Mouse (Mus musculus) embryonic fibroblast, embryonic 13.5 days (primary cell): Measurements from ENCODE around the gene Alpl. TPM values are rescaled to one million over a fixed set of nuclear protein-coding genes. Genes with fewer than 3 reads are reported as not detected.

Experiments used
- H3K27ac ChIP-seq: 2 replicates; pipeline ENCODE4 v1.5.1; 2012; ENCODE audit warnings: low read length, control low read depth, inconsistent platforms; ENCODE audit not compliant: insufficient read depth
- H3K4me1 ChIP-seq: 2 replicates; pipeline ENCODE4 v1.6.1; 2011; ENCODE audit warnings: low read length; ENCODE audit not compliant: control insufficient read depth, insufficient read depth
- H3K4me3 ChIP-seq: 2 replicates; pipeline ENCODE4 v1.5.1; 2011; ENCODE audit warnings: mild to moderate bottlenecking, control low read depth, low read length; ENCODE audit not compliant: insufficient read depth
- CTCF ChIP-seq: IDR thresholded peaks from 2 replicates; pipeline ENCODE4 v1.5.1; 2011; ENCODE audit warnings: mild to moderate bottlenecking, control low read depth, low read length, moderate library complexity, borderline replicate concordance; ENCODE audit not compliant: insufficient read depth
- POLR2A ChIP-seq: IDR thresholded peaks from 2 replicates; pipeline ENCODE4 v1.6.1; 2011; ENCODE audit warnings: low read depth, mild to moderate bottlenecking, control low read depth, low read length, moderate library complexity
- polyA plus RNA-seq: library from polyadenylated mRNA; stranded (reverse); fragments of >200 nt; gene quantifications from 2 replicates; pipeline ENCODE4 v1.2.4, GENCODE M21; 2011; ENCODE audit warnings: low read depth; ENCODE audit not compliant: missing spikeins, insufficient read length

Gene Alpl
- polyA plus RNA-seq, 1 experiment, result 0.68 TPM

GRCm38 (mm10) chr4:137730134-137730533 is 66.0 kb downstream of the Alpl start:
- Histone ChIP-seq H3K27ac (no peak overlapping the region), H3K4me3 (no peak overlapping the region), H3K4me1 (no peaks in the 10 kb centered on the region)
- TF ChIP-seq CTCF (peak; percentile 85; the same call in 1 of the 2 replicates), POLR2A (no peak)

GRCm38 (mm10) chr4:137729155-137729855 is 66.9 kb downstream of the Alpl start:
- no peak overlapping the region for H3K27ac ChIP-seq
- TF ChIP-seq CTCF (no peak), POLR2A (no peak)
- H3K4me1 ChIP-seq, result no peaks in the 10 kb centered on the region
- H3K4me3 ChIP-seq, result no peak overlapping the region

- no peak overlapping the region for H3K4me3 ChIP-seq
- TF ChIP-seq POLR2A (no peak), CTCF (no peak)
These were observed 67.6 kb downstream of the Alpl start for GRCm38 (mm10) chr4:137728399-137729154.

GRCm38 (mm10) chr4:137727506-137728187 is 68.5 kb downstream of the Alpl start:
- no peaks in the 10 kb centered on the region for H3K4me1 ChIP-seq
- H3K4me3 ChIP-seq, result no peak overlapping the region
- H3K27ac ChIP-seq, result no peak overlapping the region
- no peak for TF ChIP-seq CTCF
- TF ChIP-seq POLR2A, result no peak

More at GRCm38 (mm10) chr4:137728399-137729154, 67.6 kb downstream of the Alpl start:
- Histone ChIP-seq H3K4me1 (no peaks in the 10 kb centered on the region), H3K27ac (no peak overlapping the region)

GRCm38 (mm10) chr4:137726739-137727505 is 69.3 kb downstream of the Alpl start:
- Histone ChIP-seq H3K27ac (no peak overlapping the region), H3K4me1 (no peaks in the 10 kb centered on the region), H3K4me3 (no peak overlapping the region)
- TF ChIP-seq CTCF, result no peak
- no peak for TF ChIP-seq POLR2A

- Histone ChIP-seq H3K4me1 (no peaks in the 10 kb centered on the region), H3K27ac (no peak overlapping the region), H3K4me3 (no peak overlapping the region)
- TF ChIP-seq POLR2A, result no peak
- TF ChIP-seq CTCF, result no peak
These were observed 70.5 kb downstream of the Alpl start for GRCm38 (mm10) chr4:137725541-137726145.

- TF ChIP-seq CTCF (peak; percentile 91), POLR2A (no peak)
- Histone ChIP-seq H3K4me1 (0 out of 2 replicates have a peak, but pooled peaks cover 2% of the 10 kb centered on the region), H3K27ac (no peak overlapping the region), H3K4me3 (no peak overlapping the region)
These were observed 71.4 kb downstream of the Alpl start for GRCm38 (mm10) chr4:137724766-137725165.

- TF ChIP-seq POLR2A, result no peak
- no peak overlapping the region for H3K4me3 ChIP-seq
- H3K4me1 ChIP-seq, result peaks cover 6% of the 10 kb centered on the region; the same call in 1 of the 2 replicates
- no peak overlapping the region for H3K27ac ChIP-seq
These were observed 72.0 kb downstream of the Alpl start for GRCm38 (mm10) chr4:137724212-137724611.

- Histone ChIP-seq H3K27ac (no peak overlapping the region), H3K4me1 (peaks cover 8% of the 10 kb centered on the region; the same call in 1 of the 2 replicates), H3K4me3 (no peak overlapping the region)
- TF ChIP-seq CTCF (no peak), POLR2A (no peak)
These were observed 72.7 kb downstream of the Alpl start for GRCm38 (mm10) chr4:137723527-137723926.
